Mouse (Mus musculus): ENCODE results near the gene Itga11. TPM values are rescaled to one million over a fixed set of nuclear protein-coding genes. Genes with fewer than 3 reads are reported as not detected.

Itga11 gene
- total and polyA plus RNA-seq, 3 experiments = 0.04 to 0.31 (median 0.04) TPM

DNA sequence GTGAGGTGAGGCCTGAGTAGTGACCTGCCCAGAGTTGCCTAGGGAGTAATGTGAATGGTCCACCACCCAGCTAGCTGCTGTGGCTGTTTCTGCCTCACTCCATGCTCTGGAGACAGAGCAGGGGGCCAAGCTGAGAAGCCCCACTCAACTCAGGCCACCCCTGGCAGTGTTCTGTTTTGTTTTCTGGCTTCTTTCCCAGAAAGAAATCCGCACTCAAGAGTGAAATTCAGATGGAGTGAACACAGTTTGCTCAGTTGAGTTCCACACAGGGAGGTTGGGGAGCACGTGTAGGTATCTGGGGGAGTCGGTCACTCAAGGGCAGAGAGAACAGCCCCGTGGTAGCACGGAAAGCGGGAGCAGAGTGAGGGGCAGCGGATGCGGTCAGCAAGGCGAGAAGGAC is 101.1 kb downstream of the Itga11 start:
- no peaks in the 10 kb centered on the region for H3K79me2 ChIP-seq (replicated peaks; ENCODE audit: control insufficient read depth, extremely low read depth, insufficient read depth, poor library complexity, severe bottlenecking)
- no peak for DNase-seq (ENCODE audit: extremely low read depth)
- H3K9ac ChIP-seq (ENCODE audit: insufficient read depth, low read depth) = no peak overlapping the region
- no peak overlapping the region for H3K4me3 ChIP-seq (replicated peaks in 1 of 3; ENCODE audit: low read depth in 2 of 3, low read length in 2 of 3, poor library complexity in 1 of 3)
- no peak for TF ChIP-seq TCF12 (IDR thresholded peaks at IDR 0.05; ENCODE audit: low read depth, low read length)
- TF ChIP-seq ZC3H11A (IDR thresholded peaks at IDR 0.05; ENCODE audit: low read depth, low read length) = no peak
- no peak for TF ChIP-seq HCFC1 (IDR thresholded peaks at IDR 0.05; ENCODE audit: low read depth, low read length)
- TF ChIP-seq ZKSCAN1 (IDR thresholded peaks at IDR 0.05; ENCODE audit: borderline replicate concordance, low read depth, low read length) = no peak
- H3K27ac ChIP-seq (ENCODE audit: insufficient read depth, low read depth) = no peak overlapping the region
- in situ Hi-C loops (cut with MboI; ENCODE audit: low pct_ligation_motif_present, low pct_unique_long_range_greater_than_20kb, low sequenced_read_pairs) = loop anchor here (10.0 kb wide), 1 partner anchor 154 kb away; no protein-coding TSS in a partner anchor
- H3K36me3 ChIP-seq (replicated peaks in 1 of 2; ENCODE audit: control insufficient read depth in 1 of 2, insufficient read depth in 1 of 2, low read length in 1 of 2) = peaks cover 0 to 12% of the 10 kb centered on the region in 2 experiments
- no peak overlapping the region for H3K4me2 ChIP-seq (ENCODE audit: insufficient read depth, low read depth, poor library complexity, severe bottlenecking)
- H3K9me3 ChIP-seq (replicated peaks; ENCODE audit: low read length) = no peaks in the 10 kb centered on the region
- dilution Hi-C loops (cut with MboI; ENCODE audit: extremely low pct_ligation_motif_present, extremely low pct_unique_long_range_greater_than_20kb, low sequenced_read_pairs) = no loop called here
- no peaks in the 10 kb centered on the region for H3K4me1 ChIP-seq (ENCODE audit: control insufficient read depth in 1 of 2, insufficient read depth in 2 of 2)
- H3K27me3 ChIP-seq (replicated peaks) = no peaks in the 10 kb centered on the region

DNA sequence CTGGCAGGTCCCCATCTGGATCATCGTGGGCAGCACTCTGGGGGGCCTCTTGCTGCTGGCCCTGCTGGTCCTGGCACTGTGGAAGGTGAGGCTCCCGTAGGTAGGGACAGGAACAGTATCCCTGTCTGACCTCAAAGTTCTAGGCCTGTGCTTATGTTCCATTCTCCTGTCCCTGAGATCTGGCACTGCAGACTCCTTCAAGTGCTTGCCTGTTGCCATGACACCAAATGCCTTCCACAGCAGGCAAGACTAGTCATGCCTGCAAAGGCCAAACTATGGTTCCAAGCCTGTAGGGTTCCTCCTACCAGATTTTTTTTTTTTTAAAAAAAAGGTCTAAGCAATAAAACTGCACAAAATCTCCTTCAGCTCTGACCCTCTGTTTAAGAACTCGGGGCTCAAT is 104.3 kb downstream of the Itga11 start:
- no peaks in the 10 kb centered on the region for H3K27me3 ChIP-seq (replicated peaks)
- H3K4me1 ChIP-seq (ENCODE audit: control insufficient read depth in 1 of 2, insufficient read depth in 2 of 2) = no peaks in the 10 kb centered on the region
- H3K4me3 ChIP-seq (replicated peaks in 1 of 3; ENCODE audit: low read depth in 2 of 3, low read length in 2 of 3, poor library complexity in 1 of 3) = no peak overlapping the region
- no peak for TF ChIP-seq JUND (conservative IDR thresholded peaks at IDR 0.05; ENCODE audit: low read depth, low read length)
- TF ChIP-seq RAD21 (IDR thresholded peaks at IDR 0.05; ENCODE audit: low read depth, low read length) = no peak
- no peak for TF ChIP-seq CHD1 (IDR thresholded peaks at IDR 0.05; ENCODE audit: low read depth, low read length)
- TF ChIP-seq GABPA (IDR thresholded peaks at IDR 0.05; ENCODE audit: insufficient replicate concordance, low read depth, low read length) = no peak
- TF ChIP-seq UBTF (IDR thresholded peaks at IDR 0.05; ENCODE audit: low read depth, low read length) = no peak
- TF ChIP-seq E2F4 (IDR thresholded peaks at IDR 0.05; ENCODE audit: insufficient replicate concordance, low read depth, low read length) = no peak
- no peak for TF ChIP-seq ZMIZ1 (IDR thresholded peaks at IDR 0.05; ENCODE audit: low read depth, low read length)
- no peak for TF ChIP-seq PAX5 (IDR thresholded peaks at IDR 0.05; ENCODE audit: low read length)
- TF ChIP-seq ZKSCAN1 (IDR thresholded peaks at IDR 0.05; ENCODE audit: borderline replicate concordance, low read depth, low read length) = no peak
- TF ChIP-seq EP300 (IDR thresholded peaks at IDR 0.05; ENCODE audit: low read length) = no peak
- TF ChIP-seq IRF4 (IDR thresholded peaks at IDR 0.05; ENCODE audit: low read depth, low read length) = no peak
- TF ChIP-seq RCOR1 (conservative IDR thresholded peaks at IDR 0.05; ENCODE audit: low read depth, low read length) = no peak
- no peak for TF ChIP-seq MEF2A (IDR thresholded peaks at IDR 0.05; ENCODE audit: borderline replicate concordance, low read depth, low read length)
- TF ChIP-seq POLR2AphosphoS2 (IDR thresholded peaks at IDR 0.05; ENCODE audit: low read depth, low read length) = no peak
- no peak for TF ChIP-seq ETS1 (conservative IDR thresholded peaks at IDR 0.05; ENCODE audit: low read depth, low read length)
- DNase-seq (ENCODE audit: extremely low read depth) = no peak
- H3K9me3 ChIP-seq (replicated peaks; ENCODE audit: low read length) = no peaks in the 10 kb centered on the region
- dilution Hi-C loops (cut with MboI; ENCODE audit: extremely low pct_ligation_motif_present, extremely low pct_unique_long_range_greater_than_20kb, low sequenced_read_pairs) (no loop called here), in situ Hi-C loops (cut with MboI; ENCODE audit: low pct_ligation_motif_present, low pct_unique_long_range_greater_than_20kb, low sequenced_read_pairs) (no loop called here)
- H3K36me3 ChIP-seq (replicated peaks in 1 of 2; ENCODE audit: control insufficient read depth in 1 of 2, insufficient read depth in 1 of 2, low read length in 1 of 2) = peaks cover 0 to 16% of the 10 kb centered on the region in 2 experiments
- no peak overlapping the region for H3K27ac ChIP-seq (ENCODE audit: insufficient read depth, low read depth)
- no peak overlapping the region for H3K9ac ChIP-seq (ENCODE audit: insufficient read depth, low read depth)
- H3K4me2 ChIP-seq (ENCODE audit: insufficient read depth, low read depth, poor library complexity, severe bottlenecking) = no peak overlapping the region
- no peaks in the 10 kb centered on the region for H3K79me2 ChIP-seq (replicated peaks; ENCODE audit: control insufficient read depth, extremely low read depth, insufficient read depth, poor library complexity, severe bottlenecking)

All from CH12.LX (cell line).